Mouse (Mus musculus): ENCODE measurements around the gene Ap2a2.
"Not testable (repeated sequence)": the region's sequence is repeated elsewhere in the genome, so short reads cannot be mapped to it uniquely, and the experiment has no call there.

Gene Ap2a2

DNA sequence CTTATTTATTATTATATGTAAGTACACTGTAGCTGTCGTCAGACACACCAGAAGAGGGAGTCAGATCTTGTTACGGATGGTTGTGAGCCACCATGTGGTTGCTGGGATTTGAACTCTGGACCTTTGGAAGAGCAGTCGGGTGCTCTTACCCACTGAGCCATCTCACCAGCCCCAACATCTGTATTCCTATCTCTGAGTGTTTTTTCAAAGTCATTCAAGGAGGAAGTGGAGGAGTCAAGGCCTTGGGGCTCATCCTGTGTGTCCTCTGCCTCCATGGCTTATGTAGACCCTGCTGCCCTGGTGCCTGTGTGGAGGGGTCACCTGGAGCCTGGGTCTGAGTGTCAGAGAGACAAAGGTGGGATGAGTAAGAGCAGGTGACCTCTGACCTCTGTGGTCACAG, 107.1 kb downstream of the Ap2a2 start:
- DNase-seq: not testable (repeated sequence)

DNA sequence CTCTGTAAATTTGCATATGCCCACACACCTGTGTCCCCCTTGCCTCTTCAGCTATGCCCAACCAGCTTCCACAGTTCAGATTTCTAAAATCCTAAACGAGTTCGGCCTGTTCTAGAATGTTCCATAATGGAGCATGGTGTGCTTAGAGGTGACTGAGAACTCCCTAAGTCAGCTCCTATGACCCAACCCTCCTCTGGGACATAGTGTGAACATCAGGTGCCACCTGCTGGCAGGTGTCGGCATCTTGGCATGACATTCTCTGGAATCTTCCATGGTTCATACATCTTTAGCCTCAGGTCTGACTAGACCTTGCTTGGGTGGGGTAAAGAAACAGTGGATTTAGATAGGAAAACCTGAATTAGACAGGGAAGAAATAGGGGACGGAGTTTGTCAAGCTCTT, 109.0 kb downstream of the Ap2a2 start:
- no peak for DNase-seq

DNA sequence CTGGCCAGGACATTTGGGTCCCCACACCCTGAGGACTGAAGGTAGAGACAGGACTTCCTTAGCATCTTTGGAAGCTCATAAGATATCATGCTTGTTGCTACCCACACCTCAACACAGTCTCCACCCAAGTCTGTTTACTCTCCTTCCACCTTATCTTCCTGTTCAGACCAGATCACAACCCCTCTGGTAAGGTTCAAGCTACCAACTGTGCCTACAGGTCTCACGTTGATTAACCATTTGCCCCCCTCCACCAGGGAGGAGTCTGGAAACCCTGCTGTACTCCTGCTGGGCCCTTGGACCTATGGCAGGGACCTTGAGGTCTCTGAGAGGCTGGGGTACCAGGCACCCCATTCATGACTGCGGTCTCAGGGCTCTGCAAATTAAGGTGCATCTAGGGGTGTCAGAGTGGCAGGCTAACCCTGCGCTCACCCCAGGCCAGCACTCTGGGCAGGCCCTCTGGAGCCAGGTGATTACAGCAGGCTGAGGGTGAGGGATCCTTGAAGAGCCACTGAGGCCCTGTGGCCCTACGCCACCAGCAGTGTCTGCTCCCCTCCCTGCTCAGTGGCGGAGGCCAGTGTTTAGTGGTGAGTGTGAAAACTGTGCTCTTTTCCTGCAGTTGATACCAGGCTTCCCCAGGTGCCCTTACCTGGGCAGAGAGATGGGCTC, 109.8 kb downstream of the Ap2a2 start:
- no peak for DNase-seq

DNA sequence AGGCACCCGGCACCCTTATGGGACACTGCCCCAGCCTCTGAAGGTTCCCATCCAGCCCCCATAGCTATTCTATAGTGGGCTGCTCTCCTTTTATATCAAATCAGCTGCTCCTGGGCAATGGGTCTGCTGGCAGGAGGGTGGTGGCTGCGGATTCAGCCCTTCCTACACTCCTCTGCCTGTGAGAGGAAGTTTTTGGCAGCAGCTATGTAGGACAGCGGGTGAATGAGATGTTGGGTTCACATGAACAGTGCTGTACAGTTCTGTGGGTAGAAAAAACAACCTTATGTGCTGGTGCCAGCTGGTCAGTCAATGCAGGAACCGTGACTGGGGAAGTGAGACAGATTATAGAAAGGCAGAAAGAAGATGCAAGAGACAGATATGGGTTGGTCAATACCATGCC, 116.9 kb downstream of the Ap2a2 start:
- no peak for DNase-seq

Measured in right cerebral cortex, postnatal 14 days (tissue).